Mouse (Mus musculus): ENCODE measurements around the gene Gna15. TPM values are rescaled to one million over a fixed set of nuclear protein-coding genes. Genes with fewer than 3 reads are reported as not detected.
A peak's percentile ranks its signal among the peaks of the same experiment; 100 is the strongest.

Gene Gna15
- polyA plus RNA-seq, 1 experiment from 2014 or later = 0.77 TPM

GRCm38 (mm10) chr10:81464405-81465264 lies 59.4 kb downstream of the Gna15 start:
- Histone ChIP-seq H3K9ac (replicated peaks; ENCODE audit: low read length) (peak overlapping the region; percentile 7), H3K4me1 (ENCODE audit: control insufficient read depth, insufficient read depth, low read length) (no peaks in the 10 kb centered on the region; the same call in 1 of the 2 replicates), H3K27me3 (ENCODE audit: control insufficient read depth, insufficient read depth, low read length) (peaks cover 58% of the 10 kb centered on the region), H3K9me3 (replicated peaks; ENCODE audit: control insufficient read depth, low read length) (no peaks in the 10 kb centered on the region), H3K36me3 (replicated peaks; ENCODE audit: control insufficient read depth, insufficient read depth, low read depth, low read length) (no peaks in the 10 kb centered on the region; the same call in 1 of the 2 replicates), H3K4me3 (ENCODE audit: low read depth, low read length) (peak overlapping the region; percentile 25), H3K4me2 (ENCODE audit: low read depth, low read length) (peak overlapping the region; percentile 65), H3K27ac (replicated peaks; ENCODE audit: low read depth, low read length) (no peak overlapping the region)
- 2% methylated on average over 33 of the region's 33 CpGs for WGBS
- ATAC-seq (replicated peaks; ENCODE audit: insufficient number of reproducible peaks, low FRiP score, low TSS enrichment, low read depth) (peak; percentile 77), DNase-seq (ENCODE audit: low spot score) (peak; percentile 56)

- H3K4me1 ChIP-seq (ENCODE audit: control insufficient read depth, insufficient read depth, low read length) = no peaks in the 10 kb centered on the region; the same call in 1 of the 2 replicates
- H3K4me3 ChIP-seq (ENCODE audit: low read depth, low read length) = no peak overlapping the region
- no peak overlapping the region for H3K27ac ChIP-seq (replicated peaks; ENCODE audit: low read depth, low read length)
- H3K9ac ChIP-seq (replicated peaks; ENCODE audit: low read length) = no peak overlapping the region
- no peak overlapping the region for H3K4me2 ChIP-seq (ENCODE audit: low read depth, low read length)
- ATAC-seq (replicated peaks; ENCODE audit: insufficient number of reproducible peaks, low FRiP score, low TSS enrichment, low read depth) (no peak), DNase-seq (ENCODE audit: low spot score) (no peak)
- H3K27me3 ChIP-seq (ENCODE audit: control insufficient read depth, insufficient read depth, low read length) = peaks cover 65% of the 10 kb centered on the region
- no peaks in the 10 kb centered on the region for H3K9me3 ChIP-seq (replicated peaks; ENCODE audit: control insufficient read depth, low read length)
- H3K36me3 ChIP-seq (replicated peaks; ENCODE audit: control insufficient read depth, insufficient read depth, low read depth, low read length) = no peaks in the 10 kb centered on the region; the same call in 1 of the 2 replicates
- 58% methylated on average over 4 of the region's 4 CpGs for WGBS
Measured at GRCm38 (mm10) chr10:81463531-81463930, 60.5 kb downstream of the Gna15 start.

- DNase-seq (ENCODE audit: low spot score) (no peak), ATAC-seq (replicated peaks; ENCODE audit: insufficient number of reproducible peaks, low FRiP score, low TSS enrichment, low read depth) (no peak)
- H3K4me2 ChIP-seq (ENCODE audit: low read depth, low read length) = no peak overlapping the region
- no peaks in the 10 kb centered on the region; the same call in 1 of the 2 replicates for H3K4me1 ChIP-seq (ENCODE audit: control insufficient read depth, insufficient read depth, low read length)
- peaks cover 70% of the 10 kb centered on the region for H3K27me3 ChIP-seq (ENCODE audit: control insufficient read depth, insufficient read depth, low read length)
- H3K36me3 ChIP-seq (replicated peaks; ENCODE audit: control insufficient read depth, insufficient read depth, low read depth, low read length) = no peaks in the 10 kb centered on the region; the same call in 1 of the 2 replicates
- no peak overlapping the region for H3K27ac ChIP-seq (replicated peaks; ENCODE audit: low read depth, low read length)
- H3K9ac ChIP-seq (replicated peaks; ENCODE audit: low read length) = no peak overlapping the region
- 74% methylated on average over 7 of the region's 7 CpGs for WGBS
- H3K4me3 ChIP-seq (ENCODE audit: low read depth, low read length) = no peak overlapping the region
- H3K9me3 ChIP-seq (replicated peaks; ENCODE audit: control insufficient read depth, low read length) = no peaks in the 10 kb centered on the region
Measured at GRCm38 (mm10) chr10:81462917-81463316, 61.1 kb downstream of the Gna15 start.

GRCm38 (mm10) chr10:81462415-81462804 lies 61.6 kb downstream of the Gna15 start:
- no peak overlapping the region for H3K9ac ChIP-seq (replicated peaks; ENCODE audit: low read length)
- H3K9me3 ChIP-seq (replicated peaks; ENCODE audit: control insufficient read depth, low read length) = no peaks in the 10 kb centered on the region
- no peak overlapping the region for H3K4me2 ChIP-seq (ENCODE audit: low read depth, low read length)
- WGBS = 34% methylated on average over 7 of the region's 7 CpGs
- H3K36me3 ChIP-seq (replicated peaks; ENCODE audit: control insufficient read depth, insufficient read depth, low read depth, low read length) = no peaks in the 10 kb centered on the region; the same call in 1 of the 2 replicates
- no peaks in the 10 kb centered on the region; the same call in 1 of the 2 replicates for H3K4me1 ChIP-seq (ENCODE audit: control insufficient read depth, insufficient read depth, low read length)
- DNase-seq (ENCODE audit: low spot score) = no peak
- no peak for ATAC-seq (replicated peaks; ENCODE audit: insufficient number of reproducible peaks, low FRiP score, low TSS enrichment, low read depth)
- H3K4me3 ChIP-seq (ENCODE audit: low read depth, low read length) = no peak overlapping the region
- no peak overlapping the region for H3K27ac ChIP-seq (replicated peaks; ENCODE audit: low read depth, low read length)
- H3K27me3 ChIP-seq (ENCODE audit: control insufficient read depth, insufficient read depth, low read length) = peaks cover 70% of the 10 kb centered on the region

- DNase-seq (ENCODE audit: low spot score) (no peak), ATAC-seq (replicated peaks; ENCODE audit: insufficient number of reproducible peaks, low FRiP score, low TSS enrichment, low read depth) (no peak)
- WGBS = 7% methylated on average over 16 of the region's 16 CpGs
- no peak overlapping the region for H3K4me3 ChIP-seq (ENCODE audit: low read depth, low read length)
- no peak overlapping the region for H3K4me2 ChIP-seq (ENCODE audit: low read depth, low read length)
- no peak overlapping the region for H3K9ac ChIP-seq (replicated peaks; ENCODE audit: low read length)
- H3K27ac ChIP-seq (replicated peaks; ENCODE audit: low read depth, low read length) = no peak overlapping the region
- no peaks in the 10 kb centered on the region for H3K9me3 ChIP-seq (replicated peaks; ENCODE audit: control insufficient read depth, low read length)
- no peaks in the 10 kb centered on the region; the same call in 1 of the 2 replicates for H3K4me1 ChIP-seq (ENCODE audit: control insufficient read depth, insufficient read depth, low read length)
- no peaks in the 10 kb centered on the region; the same call in 1 of the 2 replicates for H3K36me3 ChIP-seq (replicated peaks; ENCODE audit: control insufficient read depth, insufficient read depth, low read depth, low read length)
- peaks cover 68% of the 10 kb centered on the region for H3K27me3 ChIP-seq (ENCODE audit: control insufficient read depth, insufficient read depth, low read length)
Measured at GRCm38 (mm10) chr10:81461673-81462414, 62.2 kb downstream of the Gna15 start.

- no peaks in the 10 kb centered on the region for H3K9me3 ChIP-seq (replicated peaks; ENCODE audit: control insufficient read depth, low read length)
- H3K36me3 ChIP-seq (replicated peaks; ENCODE audit: control insufficient read depth, insufficient read depth, low read depth, low read length) = no peaks in the 10 kb centered on the region; the same call in 1 of the 2 replicates
- ATAC-seq (replicated peaks; ENCODE audit: insufficient number of reproducible peaks, low FRiP score, low TSS enrichment, low read depth) (no peak), DNase-seq (ENCODE audit: low spot score) (no peak)
- 46% methylated on average over 11 of the region's 11 CpGs for WGBS
- H3K4me1 ChIP-seq (ENCODE audit: control insufficient read depth, insufficient read depth, low read length) = no peaks in the 10 kb centered on the region; the same call in 1 of the 2 replicates
- no peak overlapping the region for H3K4me3 ChIP-seq (ENCODE audit: low read depth, low read length)
- H3K9ac ChIP-seq (replicated peaks; ENCODE audit: low read length) = no peak overlapping the region
- H3K27me3 ChIP-seq (ENCODE audit: control insufficient read depth, insufficient read depth, low read length) = peaks cover 68% of the 10 kb centered on the region
- no peak overlapping the region for H3K4me2 ChIP-seq (ENCODE audit: low read depth, low read length)
- no peak overlapping the region for H3K27ac ChIP-seq (replicated peaks; ENCODE audit: low read depth, low read length)
Measured at GRCm38 (mm10) chr10:81460951-81461350, 63.1 kb downstream of the Gna15 start.

- no peak for ATAC-seq (replicated peaks; ENCODE audit: insufficient number of reproducible peaks, low FRiP score, low TSS enrichment, low read depth)
- whole genome bisulfite sequencing = 29% methylated on average over 20 of the region's 20 CpGs
- H3K27me3 ChIP-seq (ENCODE audit: control insufficient read depth, insufficient read depth, low read length) = peaks cover 72% of the 10 kb centered on the region
Measured at GRCm38 (mm10) chr10:81460471-81460870, 63.6 kb downstream of the Gna15 start.

More at GRCm38 (mm10) chr10:81460471-81460870, 63.6 kb downstream of the Gna15 start:
- Histone ChIP-seq H3K4me3 (ENCODE audit: low read depth, low read length) (no peak overlapping the region), H3K4me2 (ENCODE audit: low read depth, low read length) (no peak overlapping the region), H3K4me1 (ENCODE audit: control insufficient read depth, insufficient read depth, low read length) (no peaks in the 10 kb centered on the region; the same call in 1 of the 2 replicates), H3K27ac (replicated peaks; ENCODE audit: low read depth, low read length) (no peak overlapping the region), H3K36me3 (replicated peaks; ENCODE audit: control insufficient read depth, insufficient read depth, low read depth, low read length) (no peaks in the 10 kb centered on the region; the same call in 1 of the 2 replicates), H3K9me3 (replicated peaks; ENCODE audit: control insufficient read depth, low read length) (no peaks in the 10 kb centered on the region), H3K9ac (replicated peaks; ENCODE audit: low read length) (no peak overlapping the region)
- no peak for DNase-seq (ENCODE audit: low spot score)
